In the genomic region with DNA sequence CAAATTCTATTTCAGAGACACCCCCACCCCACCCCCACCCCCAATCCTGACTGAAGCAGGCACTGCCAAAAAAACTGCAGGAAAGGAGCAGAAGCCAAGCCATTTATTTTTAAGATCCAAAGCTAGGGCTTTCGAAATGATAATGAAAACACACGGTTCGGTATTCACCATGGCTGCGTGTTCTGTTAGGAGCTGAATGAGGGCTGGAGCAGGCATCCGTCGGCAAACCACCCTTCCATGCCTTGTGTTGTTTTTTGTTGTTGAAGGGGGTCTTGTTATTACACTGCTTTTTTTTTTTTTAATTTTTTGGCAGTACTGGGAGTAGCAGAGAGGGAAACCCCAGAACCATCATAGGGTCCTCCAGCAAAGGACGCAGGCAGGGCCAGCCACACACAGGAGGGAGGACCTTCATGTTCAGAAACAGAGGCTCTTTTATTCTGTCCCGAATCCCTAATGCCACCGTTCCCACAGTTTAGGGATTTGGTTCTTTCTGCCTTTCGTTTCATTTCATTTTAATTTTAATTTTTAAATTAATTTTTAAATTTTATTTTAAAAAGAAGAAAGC, we compare ENCODE assay signal across 9 mouse cellular contexts. TPM values are rescaled to one million over a fixed set of nuclear protein-coding genes. Genes with fewer than 3 reads are reported as not detected.
DNase-seq lines count a peak whose midpoint lies in the region; ATAC-seq and TF ChIP-seq lines count a peak whose summit lies in the region.
"Had no signal": no experiment of that assay in that cellular context is flagged by ENCODE, and none has a peak within 500 bp of the region (broad histone marks: within the 10 kb centered on the region; RNA-seq: fewer than 3 reads in every experiment).

No protein-coding gene starts in this region.

- TF ChIP-seq POLR2A in olfactory bulb, adult 2 months (IDR thresholded peaks at IDR 0.05; ENCODE audit: insufficient read depth, low read depth, low read length): no peak

- H3K4me3 ChIP-seq in gastrocnemius, adult 2 months: peak overlapping the region; percentile 98
- 0 out of 2 replicates have a peak overlapping the region, but pooled peaks have one; percentile 3 for H3K4me3 ChIP-seq in lung, embryonic 15.5 days
- peak overlapping the region; percentile 77 for H3K4me3 ChIP-seq in forebrain, embryonic 15.5 days
- H3K4me3 ChIP-seq in olfactory bulb, adult 2 months (ENCODE audit: insufficient read depth, low read depth, low read length): peak overlapping the region; percentile 59

- peak; percentile 22 for DNase-seq in gastrocnemius, adult 2 months
- no peak for DNase-seq in gastrocnemius, postnatal 10 days
- no peak for DNase-seq in lung, postnatal 36 days
- DNase-seq in kidney, postnatal 14 days: no peak
- DNase-seq in embryo, embryonic 9.5 days (ENCODE audit: extremely low spot score): no peak

- H3K4me2 ChIP-seq in lung, embryonic 15.5 days: peak overlapping the region; percentile 23; the same call in 1 of the 2 replicates
- H3K4me2 ChIP-seq in forebrain, embryonic 15.5 days (replicated peaks): peak overlapping the region; percentile 62

- H3K9ac ChIP-seq in lung, embryonic 15.5 days: no peak overlapping the region
- H3K9ac ChIP-seq in forebrain, embryonic 15.5 days (replicated peaks): peak overlapping the region; percentile 66

- H3K27ac ChIP-seq in gastrocnemius, adult 2 months: peak overlapping the region; percentile 96
- 0 out of 2 replicates have a peak overlapping the region, but pooled peaks have one; percentile 52 for H3K27ac ChIP-seq in lung, embryonic 15.5 days
- H3K27ac ChIP-seq in forebrain, embryonic 15.5 days (replicated peaks): peak overlapping the region; percentile 98
- H3K27ac ChIP-seq in olfactory bulb, adult 2 months (ENCODE audit: insufficient read depth, low read depth, low read length): peak overlapping the region; percentile 97

- H3K36me3 ChIP-seq in lung, embryonic 15.5 days: peaks cover 31% of the 10 kb centered on the region
- peaks cover 26% of the 10 kb centered on the region for H3K36me3 ChIP-seq in forebrain, embryonic 15.5 days

- H3K4me1 ChIP-seq in lung, embryonic 15.5 days: peaks cover 74% of the 10 kb centered on the region
- peaks cover 87% of the 10 kb centered on the region for H3K4me1 ChIP-seq in forebrain, embryonic 15.5 days
- peaks cover 33% of the 10 kb centered on the region for H3K4me1 ChIP-seq in olfactory bulb, adult 2 months (ENCODE audit: control insufficient read depth, insufficient read depth, low read length)

- ATAC-seq in lung, embryonic 15.5 days (ENCODE audit: borderline replicate concordance, extremely low read depth, low FRiP score, low TSS enrichment): no peak
- ATAC-seq in forebrain, embryonic 15.5 days (replicated peaks): no peak

- H3K27me3 ChIP-seq in lung, embryonic 15.5 days: no peaks in the 10 kb centered on the region
- H3K27me3 ChIP-seq in forebrain, embryonic 15.5 days: no peaks in the 10 kb centered on the region
- H3K27me3 ChIP-seq: CH12.LX had no signal

- no peaks in the 10 kb centered on the region for H3K9me3 ChIP-seq in lung, embryonic 15.5 days
- H3K9me3 ChIP-seq in forebrain, embryonic 15.5 days: no peaks in the 10 kb centered on the region

- no peak for TF ChIP-seq CTCF in gastrocnemius, adult 2 months (IDR thresholded peaks at IDR 0.05)
- TF ChIP-seq CTCF in olfactory bulb, adult 2 months (IDR thresholded peaks at IDR 0.05; ENCODE audit: insufficient read depth, low read depth, low read length): no peak

- 62% methylated on average over 10 of the region's 10 CpGs for WGBS in lung, embryonic 15.5 days
- 22% methylated on average over 10 of the region's 10 CpGs for WGBS in forebrain, embryonic 15.5 days
- WGBS in olfactory bulb, adult 2 months: 3% methylated on average over 10 of the region's 10 CpGs

- intact Hi-C loops in gastrocnemius, adult 2 months (cut with DNase I): no loop called here

RNA-seq across cellular contexts. Expression of a gene that starts 54.8 kb away (rescaled TPM):
- total RNA-seq in gastrocnemius, adult 2 months (2021): 10 to 100 TPM; 15.4 to 47.2 TPM
- 1 to 10 TPM; 5.0 to 6.5 TPM for total RNA-seq in gastrocnemius, postnatal 10 days (2021)
- polyA plus RNA-seq in lung, embryonic 15.5 days (2015; fragmentation: Nextera tagmentation; extraction: Ambion mirVana): 4.3 and 4.9 TPM in 2 replicates
- polyA plus RNA-seq in forebrain, embryonic 15.5 days (2015; fragmentation: Nextera tagmentation; extraction: Ambion mirVana): 1.4 and 1.5 TPM in 2 replicates
- polyA plus RNA-seq in olfactory bulb, adult 2 months (2012; ENCODE audit: insufficient read depth, insufficient read length, low replicate concordance, missing spikeins): not detected in 2 replicates
- total RNA-seq: CH12.LX had no signal

Comparison
In these comparisons a context has a peak if more than half of its experiments do, and no peak if none do; other contexts are left out.
1. H3K4me3 ChIP-seq: peak in every context shown above with its lines; median percentile 98 in gastrocnemius, adult 2 months; 77 in forebrain, embryonic 15.5 days; 59 in olfactory bulb, adult 2 months; 3 in lung, embryonic 15.5 days.